Mouse (Mus musculus) forebrain, postnatal 0 days (tissue): ENCODE results near the gene Egln2. TPM values are rescaled to one million over a fixed set of nuclear protein-coding genes. Genes with fewer than 3 reads are reported as not detected.
A peak's percentile ranks its signal among the peaks of the same experiment; 100 is the strongest.

Experiments used
- ATAC-seq: fragments of 200-750 bp; cut with Nextera tagmentation; 2 replicates; pipeline ENCODE4 v1.8.0; 2017; ENCODE audit warnings: mild to moderate bottlenecking, moderate library complexity
- DNase-seq: peaks from one replicate; pipeline ENCODE4 v3.0.0-alpha.2; 2015
- H3K27ac ChIP-seq: fragments of 300-500 bp; sonication (generic); 2 replicates; pipeline ENCODE4 v1.5.1; 2014; ENCODE audit warnings: low read depth, mild to moderate bottlenecking, antibody characterized with exemption, low read length, moderate library complexity, mixed read lengths
- H3K27me3 ChIP-seq: fragments of 300-500 bp; sonication (generic); 2 replicates; pipeline ENCODE4 v1.6.1; 2014; ENCODE audit warnings: mild to moderate bottlenecking, low read length, mixed read lengths; ENCODE audit not compliant: insufficient read depth
- H3K36me3 ChIP-seq: fragments of 300-500 bp; sonication (generic); 2 replicates; pipeline ENCODE4 v1.6.1; 2014; ENCODE audit warnings: mild to moderate bottlenecking, moderate library complexity; ENCODE audit not compliant: insufficient read depth
- H3K4me1 ChIP-seq: fragments of 300-500 bp; sonication (generic); 2 replicates; pipeline ENCODE4 v1.6.1; 2014; ENCODE audit warnings: antibody characterized with exemption; ENCODE audit not compliant: insufficient read depth
- H3K4me2 ChIP-seq: fragments of 300-500 bp; sonication (generic); 2 replicates; pipeline ENCODE4 v1.6.1; 2014; ENCODE audit warnings: low read depth, mild to moderate bottlenecking, moderate library complexity
- H3K4me3 ChIP-seq: fragments of 300-500 bp; sonication (generic); 2 replicates; pipeline ENCODE4 v1.5.1; 2014; ENCODE audit warnings: low read depth, low read length, mixed read lengths
- H3K9ac ChIP-seq: fragments of 300-500 bp; sonication (generic); 2 replicates; pipeline ENCODE4 v1.6.1; 2014; ENCODE audit warnings: mild to moderate bottlenecking
- H3K9me3 ChIP-seq: fragments of 300-500 bp; sonication (generic); 2 replicates; pipeline ENCODE4 v1.6.1; 2016; ENCODE audit warnings: low read length
- CTCF ChIP-seq: sonication (generic); IDR thresholded peaks from 2 replicates; pipeline ENCODE4 v1.5.1; 2016; ENCODE audit warnings: antibody characterized with exemption, control low read depth, low read depth
- WGBS: fragments of 180-500 bp; shearing (Covaris S2); extraction: QIAGEN DNeasy Blood & Tissue Kit; methylation state at CpG from one replicate; pipeline ENCODE4 v1.1.7; 2014; 5-methylcytosine and 5-hydroxymethylcytosine counted together
- polyA plus RNA-seq: library from polyadenylated mRNA; unstranded; fragments of >200 nt; fragmentation: Nextera tagmentation; extraction: Ambion mirVana; gene quantifications from 2 replicates; pipeline ENCODE4 v1.2.1, GENCODE M21; 2015
- total RNA-seq: library from RNA; depleted of rRNA; stranded (reverse); fragments of >200 nt; gene quantifications from 2 replicates; pipeline ENCODE4 v1.2.3, GENCODE M21; 2014

Egln2 gene
- total and polyA plus RNA-seq, 2 experiments from 2014 or later, result 88.3 to 112 TPM

DNA sequence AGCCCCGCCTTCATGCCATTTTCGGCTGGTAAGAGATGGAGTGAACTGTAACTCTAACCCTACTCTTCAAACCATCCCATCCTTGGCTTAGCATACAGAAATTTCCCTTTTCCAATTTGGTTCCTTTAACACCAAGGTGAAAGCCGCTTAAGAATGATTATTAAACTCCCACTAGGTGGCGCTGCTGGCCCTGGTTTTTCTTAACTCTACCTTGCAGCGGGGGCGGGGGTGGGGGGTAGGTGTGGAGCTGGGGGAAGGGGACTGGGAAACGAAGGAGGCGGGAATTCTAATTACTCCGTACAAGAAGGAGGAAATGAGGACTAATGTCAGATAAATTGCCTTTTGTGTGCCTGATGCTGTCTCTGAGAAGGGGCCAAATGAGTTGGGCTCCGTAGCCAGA lies 34.0 kb downstream of the Egln2 start:
- H3K27me3 ChIP-seq, result no peaks in the 10 kb centered on the region
- DNase-seq (peak; percentile 64), ATAC-seq (peak; percentile 45; the same call in 1 of the 2 replicates)
- H3K4me2 ChIP-seq, result 0 out of 2 replicates have a peak overlapping the region, but pooled peaks have one; percentile 11
- no peak overlapping the region for H3K4me3 ChIP-seq
- H3K9me3 ChIP-seq, result no peaks in the 10 kb centered on the region
- peak; percentile 50 for TF ChIP-seq CTCF
- WGBS, result 13% methylated on average over 10 of the region's 10 CpGs
- H3K36me3 ChIP-seq, result no peaks in the 10 kb centered on the region
- no peak overlapping the region for H3K27ac ChIP-seq
- H3K4me1 ChIP-seq, result no peaks in the 10 kb centered on the region
- H3K9ac ChIP-seq, result no peak overlapping the region

- no peaks in the 10 kb centered on the region for H3K27me3 ChIP-seq
- H3K27ac ChIP-seq, result no peak overlapping the region
- H3K9me3 ChIP-seq, result no peaks in the 10 kb centered on the region
- H3K36me3 ChIP-seq, result no peaks in the 10 kb centered on the region
- H3K4me3 ChIP-seq, result no peak overlapping the region
- ATAC-seq (no peak), DNase-seq (no peak)
- WGBS, result 64% methylated on average over 2 of the region's 2 CpGs
- H3K9ac ChIP-seq, result no peak overlapping the region
- no peak for TF ChIP-seq CTCF
- no peaks in the 10 kb centered on the region for H3K4me1 ChIP-seq
- no peak overlapping the region for H3K4me2 ChIP-seq
These were observed 35.2 kb downstream of the Egln2 start for GRCm38 (mm10) chr7:27131387-27131786.

DNA sequence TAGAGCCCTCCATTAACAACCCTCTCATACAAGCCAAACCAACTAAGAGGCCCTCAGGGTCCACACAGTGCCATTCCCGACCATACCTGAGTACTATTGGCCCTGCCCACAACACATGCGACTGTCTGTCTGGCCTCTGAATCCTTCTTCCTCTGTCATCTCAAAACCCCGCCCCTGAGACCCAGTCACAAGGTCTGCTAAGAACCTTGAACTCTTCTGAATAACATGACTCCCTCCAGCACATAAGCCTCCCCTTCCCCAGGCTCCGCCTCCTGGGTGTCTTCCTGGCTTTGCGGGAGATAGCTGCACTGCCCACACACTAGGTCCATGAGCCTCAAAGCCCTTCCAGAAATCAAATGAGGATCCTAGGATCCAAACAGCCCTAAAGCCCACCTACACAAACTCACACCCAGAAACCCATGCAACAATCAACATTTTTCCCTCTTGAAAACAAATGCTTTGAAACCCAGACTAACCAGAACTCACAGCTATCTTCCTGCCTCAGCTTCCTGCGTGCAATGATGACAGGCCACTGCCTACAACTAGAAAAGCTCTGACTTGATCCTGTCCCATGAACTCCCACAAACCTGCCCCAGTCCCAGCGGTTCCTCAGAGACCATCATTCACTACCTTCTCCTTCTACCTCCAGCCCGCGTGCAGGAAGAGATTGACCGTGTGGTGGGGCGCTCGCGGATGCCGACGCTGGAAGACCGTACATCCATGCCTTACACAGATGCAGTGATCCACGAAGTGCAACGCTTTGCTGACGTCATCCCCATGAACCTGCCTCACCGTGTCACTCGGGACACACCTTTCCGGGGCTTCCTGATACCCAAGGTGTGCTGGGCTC lies 35.9 kb downstream of the Egln2 start:
- Histone ChIP-seq H3K4me3 (no peak overlapping the region), H3K9me3 (no peaks in the 10 kb centered on the region), H3K27me3 (no peaks in the 10 kb centered on the region), H3K4me2 (no peak overlapping the region), H3K36me3 (no peaks in the 10 kb centered on the region), H3K9ac (no peak overlapping the region), H3K27ac (no peak overlapping the region), H3K4me1 (no peaks in the 10 kb centered on the region)
- DNase-seq, result no peak
- ATAC-seq, result no peak
- TF ChIP-seq CTCF, result no peak
- 92% methylated on average over 22 of the region's 22 CpGs for WGBS

DNA sequence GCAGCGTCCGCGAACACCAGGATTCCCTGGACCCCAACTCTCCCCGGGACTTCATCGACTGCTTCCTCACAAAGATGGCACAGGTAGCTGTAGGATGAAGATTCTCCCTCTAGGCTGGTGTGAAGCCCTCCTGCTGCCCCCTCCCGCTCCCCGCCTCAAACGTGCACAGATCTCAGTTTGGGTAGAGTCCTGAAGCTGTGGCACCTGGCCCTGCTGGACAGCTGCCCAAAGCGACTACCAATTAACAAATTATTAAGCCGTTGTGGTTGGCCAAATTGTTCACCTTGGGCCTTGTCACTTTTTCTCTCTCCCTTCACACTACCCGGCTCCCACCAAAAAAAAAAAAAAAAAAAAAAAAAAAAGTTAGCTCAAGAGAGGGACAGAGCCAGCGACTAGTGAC lies 36.8 kb downstream of the Egln2 start:
- Histone ChIP-seq H3K9ac (no peak overlapping the region), H3K4me2 (no peak overlapping the region), H3K27ac (no peak overlapping the region), H3K36me3 (no peaks in the 10 kb centered on the region), H3K4me3 (no peak overlapping the region), H3K4me1 (no peaks in the 10 kb centered on the region), H3K27me3 (no peaks in the 10 kb centered on the region), H3K9me3 (no peaks in the 10 kb centered on the region)
- ATAC-seq (no peak), DNase-seq (no peak)
- 83% methylated on average over 12 of the region's 12 CpGs for WGBS
- TF ChIP-seq CTCF, result no peak

- 90% methylated on average over 13 of the region's 13 CpGs for WGBS
- ATAC-seq, result no peak
These were observed 37.7 kb downstream of the Egln2 start for GRCm38 (mm10) chr7:27128946-27129345.

DNA sequence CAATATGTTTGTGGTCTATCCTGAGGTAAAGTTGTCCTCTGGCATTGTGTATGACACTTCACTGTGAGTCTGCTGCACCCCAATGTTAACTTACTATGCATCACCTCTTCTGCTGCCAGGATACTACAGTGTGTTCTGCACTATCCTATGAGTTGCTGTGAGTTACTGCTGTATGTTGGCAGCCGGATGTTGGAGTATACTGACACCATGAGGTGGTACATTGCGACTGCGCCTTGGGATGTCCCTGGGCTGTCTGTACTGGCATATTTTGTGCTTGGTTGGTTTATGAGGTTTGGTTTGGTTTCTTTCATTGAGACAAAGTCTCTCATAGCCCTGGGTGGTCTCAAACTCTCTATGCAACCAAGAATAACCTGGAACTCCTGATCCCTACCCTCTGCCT lies 38.4 kb downstream of the Egln2 start:
- 59% methylated on average over 3 of the region's 3 CpGs for WGBS
- H3K4me1 ChIP-seq, result no peaks in the 10 kb centered on the region
- TF ChIP-seq CTCF, result peak; percentile 70

More at GRCm38 (mm10) chr7:27128946-27129345, 37.7 kb downstream of the Egln2 start:
- H3K36me3 ChIP-seq, result no peaks in the 10 kb centered on the region
- H3K4me2 ChIP-seq, result no peak overlapping the region
- H3K9me3 ChIP-seq, result no peaks in the 10 kb centered on the region
- no peak for TF ChIP-seq CTCF
- DNase-seq, result no peak
- no peak overlapping the region for H3K4me3 ChIP-seq
- no peaks in the 10 kb centered on the region for H3K27me3 ChIP-seq
- H3K9ac ChIP-seq, result no peak overlapping the region
- no peaks in the 10 kb centered on the region for H3K4me1 ChIP-seq
- no peak overlapping the region for H3K27ac ChIP-seq

DNA sequence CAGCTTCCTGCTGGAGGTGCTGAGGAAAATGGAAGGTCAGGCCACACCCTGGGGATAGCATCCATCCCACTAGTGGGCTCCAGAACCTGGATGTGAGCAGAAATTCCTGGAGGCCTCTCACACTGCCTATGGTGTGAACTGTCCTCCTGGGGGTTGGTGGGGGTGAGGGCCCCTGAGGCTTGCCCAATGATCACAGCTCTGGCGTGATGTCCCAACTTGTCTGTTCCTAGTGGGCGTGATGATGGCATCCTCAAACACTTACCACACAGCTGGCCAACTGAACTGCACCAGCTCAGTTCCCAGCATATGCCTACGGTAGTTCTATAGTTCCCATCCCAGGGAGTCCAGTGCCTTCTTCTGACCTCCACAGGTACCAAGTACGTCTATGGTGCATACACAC lies 41.6 kb downstream of the Egln2 start:
- no peak for DNase-seq
- no peaks in the 10 kb centered on the region for H3K27me3 ChIP-seq
- 82% methylated on average over 4 of the region's 4 CpGs for WGBS
- H3K4me2 ChIP-seq, result no peak overlapping the region
- no peaks in the 10 kb centered on the region for H3K36me3 ChIP-seq
- no peak for ATAC-seq
- TF ChIP-seq CTCF, result no peak
- no peak overlapping the region for H3K4me3 ChIP-seq
- H3K9me3 ChIP-seq, result no peaks in the 10 kb centered on the region
- no peaks in the 10 kb centered on the region for H3K4me1 ChIP-seq
- H3K27ac ChIP-seq, result no peak overlapping the region
- H3K9ac ChIP-seq, result no peak overlapping the region

More for the DNA sequence above, 38.4 kb downstream of the Egln2 start:
- H3K27ac ChIP-seq, result no peak overlapping the region
- no peaks in the 10 kb centered on the region for H3K9me3 ChIP-seq
- no peak overlapping the region for H3K9ac ChIP-seq
- H3K4me3 ChIP-seq, result no peak overlapping the region
- DNase-seq, result peak; percentile 45
- no peaks in the 10 kb centered on the region for H3K27me3 ChIP-seq
- H3K4me2 ChIP-seq, result no peak overlapping the region
- no peaks in the 10 kb centered on the region for H3K36me3 ChIP-seq
- peak; percentile 75 for ATAC-seq
